Mouse (Mus musculus) testis, postnatal 10 days (tissue): ENCODE results near the gene Esrrg.

Source experiments
- DNase-seq: peaks from one replicate; pipeline ENCODE4 v3.0.0; 2021; ENCODE audit warnings: low spot score

Esrrg gene

GRCm38 (mm10) chr1:187608261-187608921 lies at the start of gene Esrrg:
Gene Esrrg (plus strand): TSS chr1:187608791.
- DNase-seq, result peak; percentile 49

GRCm38 (mm10) chr1:187583982-187584381 lies 24.6 kb upstream of the Esrrg start:
- DNase-seq, result no peak

GRCm38 (mm10) chr1:187586541-187587075 lies 22.0 kb upstream of the Esrrg start:
- DNase-seq, result no peak

GRCm38 (mm10) chr1:187602942-187603341 lies 5.6 kb upstream of the Esrrg start:
- no peak for DNase-seq

GRCm38 (mm10) chr1:187604063-187604484 lies 4.5 kb upstream of the Esrrg start:
- no peak for DNase-seq

GRCm38 (mm10) chr1:187604691-187605310 lies 3.8 kb upstream of the Esrrg start:
- no peak for DNase-seq

GRCm38 (mm10) chr1:187605391-187606270 lies 3.0 kb upstream of the Esrrg start:
- no peak for DNase-seq

- no peak for DNase-seq
Measured at GRCm38 (mm10) chr1:187606271-187607040, 2.1 kb upstream of the Esrrg start.

GRCm38 (mm10) chr1:187607065-187608047 lies 1.2 kb upstream of the Esrrg start:
- peak; percentile 50 for DNase-seq

GRCm38 (mm10) chr1:187609021-187609852 lies 646 bp downstream of the Esrrg start:
- DNase-seq, result peak; percentile 55

- DNase-seq, result no peak
Measured at GRCm38 (mm10) chr1:187609853-187610230, 1.3 kb downstream of the Esrrg start.

GRCm38 (mm10) chr1:187610336-187610948 lies 1.9 kb downstream of the Esrrg start:
- DNase-seq, result no peak

- no peak for DNase-seq
Measured at GRCm38 (mm10) chr1:187611925-187612324, 3.3 kb downstream of the Esrrg start.

- no peak for DNase-seq
Measured at GRCm38 (mm10) chr1:187613277-187613676, 4.7 kb downstream of the Esrrg start.

- no peak for DNase-seq
Measured at GRCm38 (mm10) chr1:187623981-187624380, 15.4 kb downstream of the Esrrg start.

- no peak for DNase-seq
Measured at GRCm38 (mm10) chr1:187630361-187630760, 21.8 kb downstream of the Esrrg start.

- DNase-seq, result no peak
Measured at GRCm38 (mm10) chr1:187631486-187631885, 22.9 kb downstream of the Esrrg start.

GRCm38 (mm10) chr1:187645258-187645657 lies 36.7 kb downstream of the Esrrg start:
- no peak for DNase-seq

- DNase-seq, result no peak
Measured at GRCm38 (mm10) chr1:187648551-187648950, 40.0 kb downstream of the Esrrg start.
